Mouse (Mus musculus) midbrain, embryonic 16.5 days (tissue): ENCODE results near the gene Gm48552. TPM values are rescaled to one million over a fixed set of nuclear protein-coding genes. Genes with fewer than 3 reads are reported as not detected.

Experiments used
- ATAC-seq: fragments of 200-750 bp; cut with Nextera tagmentation; 2 replicates; pipeline ENCODE4 v1.8.0; 2017; ENCODE audit warnings: moderate TSS enrichment
- H3K27ac ChIP-seq: fragments of 300-500 bp; sonication (generic); 2 replicates; pipeline ENCODE4 v1.5.1; 2014; ENCODE audit warnings: mild to moderate bottlenecking, low read length, mixed read lengths
- H3K27me3 ChIP-seq: fragments of 300-500 bp; sonication (generic); 2 replicates; pipeline ENCODE4 v1.6.1; 2014; ENCODE audit warnings: low read depth, low read length, mixed read lengths; ENCODE audit not compliant: control insufficient read depth, insufficient read depth
- H3K36me3 ChIP-seq: fragments of 300-500 bp; sonication (generic); 2 replicates; pipeline ENCODE4 v1.6.1; 2014; ENCODE audit warnings: mild to moderate bottlenecking, low read length, moderate library complexity, mixed read lengths; ENCODE audit not compliant: control insufficient read depth, insufficient read depth
- H3K4me1 ChIP-seq: fragments of 300-500 bp; sonication (generic); 2 replicates; pipeline ENCODE4 v1.6.1; 2014; ENCODE audit warnings: mild to moderate bottlenecking, low read length, mixed read lengths; ENCODE audit not compliant: control insufficient read depth, insufficient read depth
- H3K4me2 ChIP-seq: fragments of 300-500 bp; sonication (generic); 2 replicates; pipeline ENCODE4 v1.6.1; 2014; ENCODE audit warnings: mild to moderate bottlenecking, low read length, mixed read lengths
- H3K4me3 ChIP-seq: fragments of 300-500 bp; sonication (generic); 2 replicates; pipeline ENCODE4 v1.5.1; 2014; ENCODE audit warnings: low read depth, mild to moderate bottlenecking, low read length, moderate library complexity, mixed read lengths
- H3K9ac ChIP-seq: fragments of 300-500 bp; sonication (generic); 2 replicates; pipeline ENCODE4 v1.6.1; 2014; ENCODE audit warnings: low read depth, low read length, mixed read lengths
- H3K9me3 ChIP-seq: fragments of 300-500 bp; sonication (generic); replicated peaks from 2 replicates; pipeline ENCODE4 v1.6.1; 2014; ENCODE audit warnings: mild to moderate bottlenecking, low read length, mixed read lengths; ENCODE audit not compliant: control insufficient read depth, poor library complexity, severe bottlenecking
- WGBS: fragments of 180-500 bp; shearing (Covaris S2); extraction: QIAGEN DNeasy Blood & Tissue Kit; methylation state at CpG from one replicate; pipeline ENCODE4 v1.1.7; 2014; 5-methylcytosine and 5-hydroxymethylcytosine counted together
- polyA plus RNA-seq: library from polyadenylated mRNA; unstranded; fragments of >200 nt; fragmentation: Nextera tagmentation; extraction: Ambion mirVana; gene quantifications from 2 replicates; pipeline ENCODE4 v1.2.1, GENCODE M21; 2015

The Gm48552 gene
- polyA plus RNA-seq, 1 experiment from 2014 or later: 3.3 TPM

GRCm38 (mm10) chr10:81382039-81382438 lies 6.8 kb upstream of the Gm48552 start:
- H3K36me3 ChIP-seq: peaks cover 5% of the 10 kb centered on the region; the same call in 1 of the 2 replicates
- H3K4me1 ChIP-seq: peaks cover 24% of the 10 kb centered on the region
- no peaks in the 10 kb centered on the region for H3K9me3 ChIP-seq
- no peak overlapping the region for H3K4me2 ChIP-seq
- no peak overlapping the region for H3K4me3 ChIP-seq
- H3K27me3 ChIP-seq: no peaks in the 10 kb centered on the region
- WGBS: 82% methylated on average over 5 of the region's 5 CpGs
- 0 out of 2 replicates have a peak overlapping the region, but pooled peaks have one; percentile 3 for H3K9ac ChIP-seq
- H3K27ac ChIP-seq: no peak overlapping the region
- no peak for ATAC-seq

GRCm38 (mm10) chr10:81383802-81384604 lies 4.8 kb upstream of the Gm48552 start, which contains the start of the genes Dohh and Gm48551:
TSS of gene Dohh (plus strand) at chr10:81384428.
TSS of gene Gm48551 (plus strand) at chr10:81384466.
- ATAC-seq: peak; percentile 95
- peak within 1 kb of the TSS; percentile 98 for H3K4me2 ChIP-seq
- WGBS: 7% methylated on average over 53 of the region's 54 CpGs
- peaks cover 17% of the 10 kb centered on the region for H3K4me1 ChIP-seq
- peak within 1 kb of the TSS; percentile 69 for H3K4me3 ChIP-seq
- H3K36me3 ChIP-seq: peaks cover 12% of the 10 kb centered on the region
- H3K9me3 ChIP-seq: no peaks in the 10 kb centered on the region
- H3K27me3 ChIP-seq: no peaks in the 10 kb centered on the region
- peak within 1 kb of the TSS; percentile 85 for H3K27ac ChIP-seq
- peak within 1 kb of the TSS; percentile 84 for H3K9ac ChIP-seq

- H3K27me3 ChIP-seq: no peaks in the 10 kb centered on the region
- no peaks in the 10 kb centered on the region for H3K9me3 ChIP-seq
- H3K27ac ChIP-seq: peak overlapping the region; percentile 85
- peak overlapping the region; percentile 84 for H3K9ac ChIP-seq
- under 1% methylated on average over 19 of the region's 19 CpGs for WGBS
- H3K4me2 ChIP-seq: peak overlapping the region; percentile 98
- peak; percentile 29 for ATAC-seq
- peak overlapping the region; percentile 69 for H3K4me3 ChIP-seq
- H3K36me3 ChIP-seq: peaks cover 12% of the 10 kb centered on the region
- H3K4me1 ChIP-seq: peaks cover 13% of the 10 kb centered on the region
Measured at GRCm38 (mm10) chr10:81384605-81384982, 4.2 kb upstream of the Gm48552 start.

- Histone ChIP-seq H3K9ac (0 out of 2 replicates have a peak overlapping the region, but pooled peaks have one; percentile 84), H3K27ac (no peak overlapping the region), H3K9me3 (no peaks in the 10 kb centered on the region), H3K36me3 (peaks cover 12% of the 10 kb centered on the region), H3K27me3 (no peaks in the 10 kb centered on the region), H3K4me1 (peaks cover 13% of the 10 kb centered on the region), H3K4me3 (no peak overlapping the region; the same call in 1 of the 2 replicates), H3K4me2 (peak overlapping the region; percentile 98; the same call in 1 of the 2 replicates)
- ATAC-seq: no peak
- 79% methylated on average over 22 of the region's 22 CpGs for WGBS
Measured at GRCm38 (mm10) chr10:81385603-81386306, 3.0 kb upstream of the Gm48552 start.

GRCm38 (mm10) chr10:81387716-81388115 lies 1.1 kb upstream of the Gm48552 start:
- Histone ChIP-seq H3K9ac (no peak overlapping the region), H3K27me3 (no peaks in the 10 kb centered on the region), H3K4me2 (no peak overlapping the region), H3K4me3 (no peak overlapping the region), H3K9me3 (no peaks in the 10 kb centered on the region), H3K36me3 (peaks cover 12% of the 10 kb centered on the region), H3K27ac (no peak overlapping the region), H3K4me1 (peaks cover 13% of the 10 kb centered on the region)
- ATAC-seq: no peak
- 94% methylated on average over 20 of the region's 20 CpGs for WGBS

- Histone ChIP-seq H3K36me3 (peaks cover 12% of the 10 kb centered on the region), H3K9me3 (no peaks in the 10 kb centered on the region), H3K27ac (no peak overlapping the region), H3K4me1 (peaks cover 17% of the 10 kb centered on the region), H3K27me3 (no peaks in the 10 kb centered on the region), H3K9ac (no peak overlapping the region), H3K4me3 (no peak overlapping the region), H3K4me2 (no peak overlapping the region)
- 44% methylated on average over 3 of the region's 3 CpGs for WGBS
- no peak for ATAC-seq
Measured at GRCm38 (mm10) chr10:81389373-81389772, 568 bp downstream of the Gm48552 start.

- Histone ChIP-seq H3K4me2 (no peak overlapping the region), H3K4me1 (peaks cover 14% of the 10 kb centered on the region), H3K36me3 (peaks cover 12% of the 10 kb centered on the region), H3K9me3 (no peaks in the 10 kb centered on the region), H3K27me3 (no peaks in the 10 kb centered on the region), H3K4me3 (no peak overlapping the region), H3K27ac (no peak overlapping the region), H3K9ac (no peak overlapping the region)
- no peak for ATAC-seq
- 52% methylated on average over 23 of the region's 23 CpGs for WGBS
Measured at GRCm38 (mm10) chr10:81389801-81390677, 1.2 kb downstream of the Gm48552 start.

- WGBS: 90% methylated on average over 13 of the region's 13 CpGs
- H3K9ac ChIP-seq: no peak overlapping the region
- ATAC-seq: no peak
- H3K4me2 ChIP-seq: no peak overlapping the region
- no peak overlapping the region for H3K27ac ChIP-seq
- H3K36me3 ChIP-seq: peaks cover 12% of the 10 kb centered on the region
- no peaks in the 10 kb centered on the region for H3K9me3 ChIP-seq
- peaks cover 8% of the 10 kb centered on the region for H3K4me1 ChIP-seq
- H3K27me3 ChIP-seq: no peaks in the 10 kb centered on the region
- H3K4me3 ChIP-seq: no peak overlapping the region
Measured at GRCm38 (mm10) chr10:81390678-81390965, 1.8 kb downstream of the Gm48552 start.
